Mouse (Mus musculus) testis, postnatal 10 days (tissue): Measurements from ENCODE around the gene Adrb1.
"Not testable (repeated sequence)": the region's sequence is repeated elsewhere in the genome, so short reads cannot be mapped to it uniquely, and the experiment has no call there.

Source experiments
- DNase-seq: peaks from one replicate; pipeline ENCODE4 v3.0.0; 2021; ENCODE audit warnings: low spot score

Gene Adrb1

DNA sequence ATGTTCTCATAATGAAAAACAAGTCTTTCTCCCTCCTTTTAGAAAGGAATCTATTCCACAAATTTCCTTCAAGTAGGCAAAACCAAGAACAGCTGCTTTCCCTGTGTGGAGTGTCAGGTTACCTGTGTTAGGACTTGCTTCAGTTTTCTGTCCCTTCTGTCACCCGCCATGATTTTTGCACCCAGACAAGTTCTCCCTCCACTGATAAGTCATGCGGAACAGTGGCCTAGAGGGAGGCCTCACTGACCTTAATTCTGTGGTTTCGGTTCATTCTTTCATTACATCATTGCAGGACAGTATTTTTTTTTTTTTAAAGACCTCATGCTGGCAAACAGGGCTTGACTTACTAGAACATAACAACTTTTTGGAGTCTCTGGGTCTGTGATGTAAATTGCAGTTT lies 27.3 kb downstream of the Adrb1 start:
- DNase-seq = no peak

DNA sequence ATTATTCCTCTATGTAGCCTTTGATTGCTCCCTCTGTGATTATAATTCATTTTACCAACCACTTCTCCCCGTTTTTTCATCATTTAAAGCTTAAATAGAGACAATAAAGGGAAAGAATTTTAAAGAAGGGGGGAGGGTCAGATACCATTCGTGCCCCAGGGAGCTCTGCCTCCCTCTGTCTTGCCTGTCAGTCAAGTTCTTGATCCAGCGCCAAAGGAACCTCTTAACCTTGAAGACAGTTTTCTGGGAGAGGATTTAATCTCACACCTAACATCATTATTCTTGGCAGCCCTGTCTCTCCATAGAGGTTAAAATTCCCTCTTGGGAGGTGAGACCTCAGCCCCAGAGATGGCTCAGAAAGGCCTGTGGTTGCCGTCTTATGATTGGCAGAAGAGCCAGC lies 28.7 kb downstream of the Adrb1 start:
- no peak for DNase-seq

DNA sequence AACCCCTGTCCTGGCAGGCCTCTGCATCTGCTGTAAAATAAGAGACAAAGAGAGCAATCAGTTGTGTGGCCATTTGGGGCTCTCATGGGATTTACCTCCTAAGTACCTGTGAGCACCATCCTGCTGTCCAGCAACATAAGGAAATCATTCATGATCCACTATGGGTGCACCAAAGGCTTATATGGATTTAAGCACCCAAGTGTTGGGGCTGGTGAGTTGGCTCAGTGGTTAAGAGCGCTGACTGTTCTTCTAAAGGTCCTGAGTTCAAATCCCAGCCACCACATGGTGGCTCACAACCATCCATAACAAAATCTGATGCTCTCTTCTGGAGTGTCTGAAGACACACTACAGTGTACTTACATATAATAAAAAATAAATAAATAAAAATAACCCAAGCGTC lies 32.5 kb downstream of the Adrb1 start:
- DNase-seq = not testable (repeated sequence)

DNA sequence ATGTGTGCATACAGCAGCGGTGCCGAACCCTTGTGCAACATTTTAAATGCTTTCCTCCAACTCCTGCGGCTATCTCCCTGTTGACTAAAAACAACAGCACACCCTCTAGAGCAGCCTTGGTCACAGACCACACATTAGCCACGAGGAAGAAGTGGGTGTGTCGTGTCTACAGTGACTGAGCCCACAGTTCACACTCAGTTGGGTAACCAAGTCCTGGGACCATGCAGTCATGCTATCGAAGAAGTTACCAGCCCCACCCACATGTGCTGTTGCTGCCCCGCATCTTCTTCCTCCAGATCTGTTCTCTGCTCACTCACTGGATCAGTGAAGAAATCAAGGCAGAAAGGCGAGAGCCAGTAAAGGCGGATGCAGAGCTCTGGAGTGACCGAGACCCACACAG lies 34.4 kb downstream of the Adrb1 start:
- DNase-seq = no peak

DNA sequence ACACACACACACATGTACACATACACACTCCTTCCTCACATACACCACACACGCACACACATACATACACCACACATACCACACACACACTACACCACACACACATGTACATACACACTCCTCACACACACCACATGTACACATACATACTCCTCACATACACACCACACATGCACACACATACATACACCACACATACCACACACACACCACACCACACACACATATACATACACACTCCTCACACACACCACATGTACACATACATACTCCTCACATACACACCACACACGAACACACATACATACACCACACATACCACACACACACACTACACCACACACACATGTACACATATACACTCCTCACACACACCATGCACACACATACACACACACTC lies 36.3 kb downstream of the Adrb1 start:
- no peak for DNase-seq

DNA sequence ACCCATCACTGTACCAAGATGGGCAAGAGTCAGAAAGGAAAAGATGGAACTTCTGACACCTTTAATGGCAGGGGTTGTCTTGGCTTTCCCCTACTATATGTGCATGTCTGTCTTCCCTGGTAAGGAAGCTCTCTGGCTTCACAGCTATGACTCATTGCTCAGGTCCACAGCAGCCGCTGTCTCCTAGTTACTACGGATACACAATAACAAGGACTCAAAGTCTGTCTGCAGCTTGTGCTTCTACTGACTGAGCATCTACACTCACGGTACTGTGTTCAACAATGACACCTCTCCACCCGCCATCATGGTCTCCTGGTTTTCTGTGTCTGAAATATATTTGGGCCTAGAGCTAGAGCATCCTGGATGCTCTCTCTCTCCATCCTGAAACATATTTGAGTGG lies 37.7 kb downstream of the Adrb1 start:
- no peak for DNase-seq

DNA sequence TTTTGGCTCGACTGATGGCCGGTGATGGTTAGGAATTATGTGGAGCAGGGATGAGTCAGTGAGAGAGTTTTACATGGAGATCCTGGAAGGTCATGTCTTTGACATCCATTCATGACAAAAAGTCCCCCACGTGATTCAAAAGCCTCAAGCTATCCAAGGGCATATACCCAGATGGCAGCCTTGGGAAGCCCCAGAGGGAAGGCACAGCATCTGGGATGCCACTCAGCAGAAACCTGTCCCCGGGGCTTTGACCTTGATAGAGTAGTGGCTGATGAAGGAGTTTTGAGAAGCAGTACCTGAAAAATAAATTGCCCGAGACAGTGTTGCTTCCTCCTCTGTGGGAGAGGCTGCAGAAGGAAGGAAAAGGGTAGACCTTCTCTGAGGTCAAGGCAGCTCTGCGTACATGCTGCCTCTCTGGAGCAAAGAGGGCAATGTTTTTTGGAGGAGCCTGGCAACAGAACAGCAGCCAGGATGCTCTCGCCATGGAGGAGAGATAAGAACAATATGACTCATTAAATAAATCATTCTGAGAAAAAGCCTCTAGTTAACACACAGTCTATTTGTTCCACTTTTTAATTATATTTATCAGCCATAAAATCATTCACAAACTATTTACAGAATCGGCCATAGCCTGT lies 38.4 kb downstream of the Adrb1 start:
- no peak for DNase-seq

DNA sequence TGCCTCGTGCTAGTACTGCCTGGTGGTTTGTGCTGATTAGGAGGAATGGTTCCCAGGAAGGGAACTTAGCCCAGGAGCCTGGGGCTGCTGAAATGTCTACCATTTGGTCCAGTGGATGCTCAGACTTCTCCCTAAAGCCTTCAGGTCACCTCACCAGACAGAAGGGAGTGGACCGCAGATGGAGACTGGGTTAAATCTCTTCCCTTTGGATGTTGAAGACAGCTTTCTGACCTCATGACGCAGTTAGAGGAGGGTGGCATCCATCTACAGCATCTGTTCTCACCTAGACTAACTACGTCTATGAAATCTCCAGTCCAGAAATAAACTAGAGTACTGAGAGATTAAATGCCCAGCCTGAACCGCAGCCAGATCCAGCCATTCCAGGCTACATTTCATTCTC lies 39.1 kb downstream of the Adrb1 start:
- DNase-seq = no peak

DNA sequence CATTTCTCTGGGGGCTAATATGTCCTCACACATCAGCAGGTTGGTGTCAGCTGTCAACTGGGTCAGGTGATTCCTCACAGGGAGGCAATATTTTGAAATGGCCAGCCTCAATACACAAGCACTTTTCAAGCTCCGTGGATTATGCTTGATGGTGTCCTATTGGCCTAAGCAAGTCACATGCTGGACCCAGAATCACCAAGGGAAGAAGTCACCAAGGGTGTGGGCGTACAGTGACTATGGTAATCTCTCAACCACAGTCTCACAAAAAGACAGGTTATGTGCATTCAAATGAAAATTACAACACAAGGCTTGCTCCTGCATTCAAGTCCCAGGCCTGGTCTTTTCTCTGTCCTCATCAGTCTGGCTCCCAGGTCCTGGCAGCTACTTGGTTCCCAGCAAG lies 39.7 kb downstream of the Adrb1 start:
- no peak for DNase-seq

DNA sequence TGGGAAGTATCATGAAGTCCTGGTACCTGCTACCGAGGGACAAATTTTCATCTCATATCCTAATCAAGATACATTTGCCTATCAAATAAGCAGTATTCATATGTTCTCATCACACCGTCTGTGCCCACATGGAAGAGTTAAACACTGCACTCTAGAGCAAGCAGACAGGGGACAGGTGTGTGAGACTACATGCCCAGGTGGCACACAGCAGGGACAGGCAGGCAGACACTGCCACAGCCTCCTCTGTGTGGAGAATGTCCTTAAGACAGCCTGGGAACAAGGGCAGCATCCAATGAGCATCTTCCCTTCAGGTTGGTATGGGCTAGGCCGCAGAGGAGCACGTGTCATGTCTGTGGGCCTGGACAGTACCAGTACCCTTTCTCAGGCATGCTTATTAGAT lies 40.7 kb downstream of the Adrb1 start:
- DNase-seq = no peak

DNA sequence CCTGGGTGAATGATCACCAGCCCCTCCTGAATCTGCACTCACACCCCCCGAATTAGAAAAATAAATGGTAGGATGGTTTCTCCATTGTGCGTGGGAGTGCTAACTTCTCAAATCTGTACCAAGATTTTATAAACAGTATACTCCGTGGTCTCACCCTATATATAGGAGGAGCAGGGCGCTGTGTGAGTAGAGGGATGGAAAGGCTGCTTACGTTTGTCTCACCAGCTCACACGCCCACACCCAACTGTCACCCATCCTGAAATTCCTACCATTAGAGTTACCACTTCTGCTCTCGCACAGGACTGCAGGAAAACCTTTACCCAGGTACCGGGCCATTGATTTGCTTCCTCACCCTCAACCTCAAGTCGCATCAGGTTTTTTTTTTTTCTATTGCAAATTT lies 47.0 kb downstream of the Adrb1 start:
- no peak for DNase-seq

DNA sequence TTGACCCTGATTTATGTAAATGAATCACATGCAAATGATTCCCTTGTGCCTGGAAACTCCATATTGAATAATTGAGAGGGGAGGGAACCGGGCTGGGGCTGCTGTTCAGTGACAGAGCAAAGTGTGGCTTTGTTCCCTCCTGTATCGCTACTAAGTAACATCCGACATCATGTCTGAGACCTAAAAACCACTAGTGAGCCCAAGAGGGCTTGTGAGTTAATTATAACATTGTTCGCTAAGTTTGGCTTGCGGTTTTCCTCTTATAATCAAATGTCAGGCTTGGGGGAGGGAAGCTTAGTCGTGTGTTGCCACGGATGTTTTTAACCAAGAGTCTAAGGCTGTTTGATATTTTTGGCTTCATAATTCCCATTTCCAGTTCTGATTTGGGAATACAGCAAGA lies 50.2 kb downstream of the Adrb1 start:
- DNase-seq = no peak

DNA sequence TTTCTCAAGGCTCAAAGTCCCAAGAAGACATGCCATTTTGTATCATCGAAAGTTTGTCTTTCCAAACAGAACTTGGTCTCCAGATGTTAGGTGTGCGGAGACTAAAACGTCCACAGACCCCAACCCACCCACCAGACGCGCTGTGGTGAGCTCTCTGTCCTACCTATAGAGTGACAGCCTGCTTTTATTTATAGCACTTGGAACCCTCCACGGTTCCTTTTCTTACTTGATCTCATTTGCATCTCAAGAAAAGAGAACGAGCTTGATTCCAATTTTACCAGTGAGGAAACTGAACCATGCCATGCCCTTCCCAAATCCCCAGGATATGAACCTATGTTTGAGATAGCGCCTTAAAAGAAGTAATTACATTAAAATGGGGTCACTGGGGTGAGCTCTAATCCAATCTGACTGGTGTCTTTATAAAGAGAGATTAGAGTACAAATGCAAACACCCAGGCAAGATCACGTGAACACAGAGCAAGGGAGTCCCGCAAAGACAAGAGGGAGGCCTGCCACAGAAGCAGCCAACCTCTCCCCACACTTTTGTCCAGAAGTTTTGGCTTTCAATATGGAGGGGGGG lies 51.5 kb downstream of the Adrb1 start:
- no peak for DNase-seq

DNA sequence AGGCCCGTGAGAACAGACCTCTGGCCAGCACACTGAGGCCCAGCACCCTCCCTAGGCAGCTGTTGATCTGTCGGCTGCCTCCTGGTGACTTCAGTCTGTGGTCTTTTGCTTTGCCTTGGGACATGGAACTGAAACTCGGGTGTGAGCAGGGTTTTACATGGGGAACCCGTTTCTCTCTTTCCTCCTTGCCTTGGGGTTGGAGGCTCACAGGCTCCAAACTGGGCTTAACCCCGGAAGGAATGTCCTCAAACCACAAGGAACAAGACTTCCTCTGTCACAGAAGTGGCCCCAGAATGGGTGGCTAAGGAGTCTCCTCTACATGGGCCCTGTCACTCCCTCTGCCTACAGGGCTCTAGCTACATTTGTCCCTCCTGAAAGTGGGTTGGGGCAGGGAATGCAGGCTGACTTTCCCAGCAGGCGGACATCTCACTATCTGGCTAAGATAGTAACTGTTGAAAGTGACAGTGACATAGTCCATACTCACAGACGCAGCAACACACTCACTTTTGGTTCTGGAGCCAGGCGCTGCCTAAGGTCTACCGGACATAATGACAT lies 52.5 kb downstream of the Adrb1 start:
- DNase-seq = no peak

DNA sequence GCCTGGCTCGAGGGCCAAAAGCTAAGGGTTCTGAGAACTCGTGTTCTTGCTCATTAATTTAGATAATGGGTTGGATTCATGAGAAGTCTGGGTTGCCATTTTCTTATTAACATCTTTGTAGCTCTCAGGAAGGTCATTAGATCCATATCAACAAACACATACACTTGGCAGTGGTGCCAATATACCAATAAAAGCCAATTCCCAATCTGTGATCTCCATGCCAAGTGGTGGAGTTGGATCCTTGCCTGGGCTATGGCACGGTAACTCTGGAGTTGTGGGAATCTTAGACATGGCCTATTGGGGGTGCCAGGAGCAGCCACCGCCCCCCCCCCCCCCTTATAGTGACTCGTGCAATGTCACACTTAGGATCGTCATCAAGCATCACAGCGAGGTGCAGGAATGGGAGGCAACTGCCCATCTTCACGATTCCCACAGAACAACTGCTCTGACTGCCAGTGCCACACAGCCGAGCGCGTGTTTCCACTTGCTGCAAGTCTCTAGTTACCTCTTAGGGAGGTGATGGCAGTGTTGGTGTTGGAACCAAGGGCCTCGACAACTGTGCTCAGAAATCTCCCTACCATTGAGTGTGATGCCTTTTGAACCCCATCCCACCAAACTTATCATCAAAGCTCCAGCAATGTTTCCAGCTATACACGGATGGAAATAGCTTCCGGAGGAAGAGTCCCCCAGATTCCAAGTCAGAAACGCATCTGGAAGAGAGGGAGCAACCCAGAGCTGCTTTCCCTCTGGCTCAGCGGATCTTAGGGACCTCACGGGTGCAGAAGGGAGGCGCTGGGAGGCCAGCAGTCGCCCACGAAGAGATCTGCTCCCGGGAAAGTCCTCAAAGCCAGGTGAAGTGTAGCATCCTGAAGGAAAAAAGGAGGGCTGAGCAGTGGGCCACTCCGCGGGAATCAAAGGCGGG lies 53.2 kb downstream of the Adrb1 start:
- DNase-seq = no peak

DNA sequence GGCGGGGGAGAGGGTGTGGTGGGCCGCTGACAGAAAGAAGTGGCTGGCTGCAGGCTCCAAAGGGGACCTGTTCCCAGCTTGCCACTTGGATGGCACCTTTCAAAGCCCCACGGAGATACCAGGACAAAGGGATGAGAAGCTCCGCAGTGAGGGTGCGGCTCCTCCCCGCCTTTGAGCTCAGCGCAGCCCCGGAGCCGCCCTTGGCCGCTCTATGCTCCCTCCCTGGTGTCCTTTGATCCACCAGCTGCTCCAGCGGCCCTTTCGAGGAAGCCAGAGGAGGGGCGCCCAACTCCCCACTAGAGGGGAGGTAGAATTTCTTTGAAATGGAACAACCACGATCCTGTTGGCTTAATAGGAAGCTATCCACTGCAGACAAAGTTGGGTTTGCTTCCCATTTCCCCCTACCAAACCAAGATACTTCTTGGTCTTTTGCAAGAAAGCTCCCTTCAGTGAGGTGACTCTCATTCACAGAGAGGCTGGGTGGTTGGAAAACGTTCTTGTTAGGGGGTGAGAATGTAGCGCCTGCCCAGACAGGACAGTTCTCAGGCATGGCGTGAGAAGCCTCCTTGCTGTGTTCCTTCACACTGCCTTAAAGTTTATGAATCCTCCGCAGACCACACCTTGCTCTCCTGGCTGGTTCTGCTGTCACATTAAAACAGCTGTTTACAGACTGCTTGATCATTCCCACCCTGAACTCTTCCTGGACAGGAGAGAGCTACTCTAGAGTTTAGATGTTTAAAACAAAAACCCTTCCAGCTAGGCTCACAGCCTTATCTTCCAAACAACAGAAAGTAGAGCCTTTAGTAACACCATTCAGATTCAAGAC lies 54.1 kb downstream of the Adrb1 start:
- no peak for DNase-seq

DNA sequence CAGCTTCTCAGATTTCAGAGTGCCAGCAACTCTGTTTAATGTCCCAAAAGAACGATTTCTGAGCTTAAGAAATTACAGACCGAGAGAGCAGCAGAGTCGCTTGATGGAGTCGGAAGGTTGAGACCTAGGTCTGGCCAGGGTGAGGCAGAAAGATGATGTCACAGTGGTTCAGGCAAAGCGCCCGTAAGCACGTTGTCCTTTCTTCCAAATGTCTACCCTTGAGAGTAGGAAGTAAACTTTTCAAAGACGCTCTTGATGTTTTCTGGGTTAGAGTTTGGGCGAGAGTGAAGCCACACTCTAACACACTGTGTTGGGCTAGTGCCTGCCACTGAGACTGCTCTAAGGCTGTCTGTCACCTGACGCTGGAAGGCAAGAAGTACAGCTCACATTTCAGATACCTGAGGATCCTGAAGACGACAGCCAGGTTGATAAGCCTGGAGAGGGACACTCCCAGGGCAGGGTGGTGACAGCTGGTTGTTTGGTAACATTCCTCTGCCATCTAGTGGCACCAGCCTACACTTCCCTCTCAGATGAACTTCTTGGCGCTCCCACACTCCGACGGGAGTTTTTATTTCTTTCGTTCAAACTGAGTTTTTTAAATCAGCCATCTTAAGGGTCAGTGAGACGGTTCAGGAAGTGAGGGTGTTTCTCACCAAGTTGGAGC lies 54.9 kb downstream of the Adrb1 start:
- peak; percentile 54 for DNase-seq

DNA sequence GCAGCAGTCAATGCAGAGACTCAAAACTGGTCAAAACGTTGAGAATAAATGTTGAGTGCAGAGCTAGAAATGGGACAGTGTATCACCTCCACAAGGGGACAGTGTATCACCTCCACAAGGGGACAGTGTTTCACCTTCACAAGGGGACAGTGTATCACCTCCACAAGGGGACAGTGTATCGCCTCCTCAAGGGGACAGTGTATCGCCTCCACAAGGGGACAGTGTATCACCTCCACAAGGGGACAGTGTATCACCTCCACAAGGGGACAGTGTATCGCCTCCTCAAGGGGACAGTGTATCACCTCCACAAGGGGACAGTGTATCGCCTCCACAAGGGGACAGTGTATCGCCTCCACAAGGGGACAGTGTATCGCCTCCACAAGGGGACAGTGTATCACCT lies 56.5 kb downstream of the Adrb1 start:
- DNase-seq = not testable (repeated sequence)
